Mouse (Mus musculus): ENCODE measurements at regions not wholly inside any gene's neighbourhood (a gene's known extent, or its start where the extent isn't known, plus 50 kb on each side); places are given as distances from the start of the nearest gene placed in this dataset.

DNA sequence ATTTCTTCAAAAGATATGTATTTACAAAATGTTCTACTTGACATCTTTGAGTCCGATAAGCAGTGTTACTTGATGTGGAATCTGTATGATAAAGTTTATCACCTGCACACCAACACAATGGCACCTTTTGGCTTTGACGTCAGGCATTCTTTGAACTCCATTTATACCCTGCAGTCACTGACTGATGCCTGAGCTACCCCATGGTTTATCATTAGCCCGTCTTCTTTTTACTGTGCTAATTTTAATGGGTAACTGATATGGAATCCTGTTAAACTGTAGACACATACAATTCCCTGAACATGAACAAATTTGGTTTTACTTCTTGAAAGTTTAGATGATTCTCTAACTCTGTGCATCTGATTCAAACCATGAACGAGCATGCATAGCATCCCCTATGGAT, 253.8 kb upstream of the Klf6 start:
- no peak overlapping the region for H3K9ac ChIP-seq (ENCODE audit: low read depth, low read length, severe bottlenecking)
- ATAC-seq (ENCODE audit: low FRiP score, low read depth) (no peak), DNase-seq (ENCODE audit: low spot score) (no peak)
- no peaks in the 10 kb centered on the region for H3K36me3 ChIP-seq (ENCODE audit: control insufficient read depth, insufficient read depth, low read length)
- no peak overlapping the region for H3K4me2 ChIP-seq (replicated peaks; ENCODE audit: low read depth, low read length, severe bottlenecking)
- no peak overlapping the region for H3K4me3 ChIP-seq (replicated peaks; ENCODE audit: low read length)
- no peak overlapping the region for H3K27ac ChIP-seq (replicated peaks; ENCODE audit: low read depth, low read length)
- H3K27me3 ChIP-seq (ENCODE audit: control insufficient read depth, insufficient read depth, low read length): no peaks in the 10 kb centered on the region
- H3K4me1 ChIP-seq (ENCODE audit: control insufficient read depth, insufficient read depth, low read length): no peaks in the 10 kb centered on the region
- WGBS: 85% methylated on average over 4 of the region's 4 CpGs
- TF ChIP-seq POLR2A (IDR thresholded peaks at IDR 0.05; ENCODE audit: borderline replicate concordance, extremely low read depth, insufficient read depth, insufficient read length): no peak
- no peaks in the 10 kb centered on the region; the same call in 1 of the 2 replicates for H3K9me3 ChIP-seq (ENCODE audit: control insufficient read depth, low read length)

- Histone ChIP-seq H3K9ac (ENCODE audit: low read depth, low read length, severe bottlenecking) (no peak overlapping the region), H3K4me2 (replicated peaks; ENCODE audit: low read depth, low read length, severe bottlenecking) (no peak overlapping the region), H3K27me3 (ENCODE audit: control insufficient read depth, insufficient read depth, low read length) (no peaks in the 10 kb centered on the region), H3K4me3 (replicated peaks; ENCODE audit: low read length) (no peak overlapping the region), H3K27ac (replicated peaks; ENCODE audit: low read depth, low read length) (no peak overlapping the region), H3K4me1 (ENCODE audit: control insufficient read depth, insufficient read depth, low read length) (no peaks in the 10 kb centered on the region), H3K36me3 (ENCODE audit: control insufficient read depth, insufficient read depth, low read length) (no peaks in the 10 kb centered on the region), H3K9me3 (ENCODE audit: control insufficient read depth, low read length) (no peaks in the 10 kb centered on the region; the same call in 1 of the 2 replicates)
- DNase-seq (ENCODE audit: low spot score): no peak
- ATAC-seq (ENCODE audit: low FRiP score, low read depth): no peak
- TF ChIP-seq POLR2A (IDR thresholded peaks at IDR 0.05; ENCODE audit: borderline replicate concordance, extremely low read depth, insufficient read depth, insufficient read length): no peak
- 82% methylated on average over 7 of the region's 7 CpGs for WGBS
Observed at GRCm38 (mm10) chr13:5614186-5614737, 247.0 kb upstream of the Klf6 start.

DNA sequence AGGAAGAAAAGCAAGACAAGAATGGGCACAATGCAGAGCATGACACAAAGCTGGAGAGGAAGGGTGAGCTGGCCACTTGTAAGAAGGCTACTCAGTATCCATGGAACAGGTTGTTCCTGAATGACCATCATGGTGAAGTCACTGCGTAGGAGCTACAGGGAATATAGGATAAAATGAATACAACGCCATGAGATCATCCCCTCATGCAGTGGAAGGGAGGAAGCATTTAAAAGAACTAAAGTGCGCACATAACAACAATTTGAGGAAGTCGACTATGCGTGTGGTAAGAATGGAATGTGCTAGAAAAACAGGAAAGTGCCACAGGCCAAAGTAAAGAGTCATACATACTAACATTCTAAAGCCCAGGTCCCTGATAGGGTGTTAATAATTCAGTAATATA, 246.4 kb upstream of the Klf6 start:
- no peaks in the 10 kb centered on the region for H3K27me3 ChIP-seq (ENCODE audit: control insufficient read depth, insufficient read depth, low read length)
- DNase-seq (ENCODE audit: low spot score) (no peak), ATAC-seq (ENCODE audit: low FRiP score, low read depth) (no peak)
- no peaks in the 10 kb centered on the region for H3K36me3 ChIP-seq (ENCODE audit: control insufficient read depth, insufficient read depth, low read length)
- no peaks in the 10 kb centered on the region for H3K4me1 ChIP-seq (ENCODE audit: control insufficient read depth, insufficient read depth, low read length)
- H3K4me3 ChIP-seq (replicated peaks; ENCODE audit: low read length): no peak overlapping the region
- WGBS: 77% methylated on average over 5 of the region's 5 CpGs
- H3K27ac ChIP-seq (replicated peaks; ENCODE audit: low read depth, low read length): no peak overlapping the region
- H3K9me3 ChIP-seq (ENCODE audit: control insufficient read depth, low read length): no peaks in the 10 kb centered on the region; the same call in 1 of the 2 replicates
- no peak overlapping the region for H3K9ac ChIP-seq (ENCODE audit: low read depth, low read length, severe bottlenecking)
- TF ChIP-seq POLR2A (IDR thresholded peaks at IDR 0.05; ENCODE audit: borderline replicate concordance, extremely low read depth, insufficient read depth, insufficient read length): no peak
- H3K4me2 ChIP-seq (replicated peaks; ENCODE audit: low read depth, low read length, severe bottlenecking): no peak overlapping the region

GRCm38 (mm10) chr13:5615327-5615726, 246.0 kb upstream of the Klf6 start:
- Histone ChIP-seq H3K36me3 (ENCODE audit: control insufficient read depth, insufficient read depth, low read length) (no peaks in the 10 kb centered on the region), H3K4me2 (replicated peaks; ENCODE audit: low read depth, low read length, severe bottlenecking) (no peak overlapping the region), H3K4me3 (replicated peaks; ENCODE audit: low read length) (no peak overlapping the region), H3K27ac (replicated peaks; ENCODE audit: low read depth, low read length) (no peak overlapping the region), H3K9me3 (ENCODE audit: control insufficient read depth, low read length) (no peaks in the 10 kb centered on the region; the same call in 1 of the 2 replicates), H3K9ac (ENCODE audit: low read depth, low read length, severe bottlenecking) (no peak overlapping the region), H3K4me1 (ENCODE audit: control insufficient read depth, insufficient read depth, low read length) (no peaks in the 10 kb centered on the region), H3K27me3 (ENCODE audit: control insufficient read depth, insufficient read depth, low read length) (no peaks in the 10 kb centered on the region)
- no peak for TF ChIP-seq POLR2A (IDR thresholded peaks at IDR 0.05; ENCODE audit: borderline replicate concordance, extremely low read depth, insufficient read depth, insufficient read length)
- whole genome bisulfite sequencing: 73% methylated on average over 3 of the region's 3 CpGs
- DNase-seq (ENCODE audit: low spot score) (no peak), ATAC-seq (ENCODE audit: low FRiP score, low read depth) (no peak)

GRCm38 (mm10) chr13:5628124-5628523, 233.2 kb upstream of the Klf6 start:
- DNase-seq (ENCODE audit: low spot score) (no peak), ATAC-seq (ENCODE audit: low FRiP score, low read depth) (no peak)
- Histone ChIP-seq H3K4me3 (replicated peaks; ENCODE audit: low read length) (no peak overlapping the region), H3K27ac (replicated peaks; ENCODE audit: low read depth, low read length) (no peak overlapping the region), H3K9me3 (ENCODE audit: control insufficient read depth, low read length) (no peaks in the 10 kb centered on the region), H3K9ac (ENCODE audit: low read depth, low read length, severe bottlenecking) (no peak overlapping the region), H3K4me1 (ENCODE audit: control insufficient read depth, insufficient read depth, low read length) (no peaks in the 10 kb centered on the region), H3K36me3 (ENCODE audit: control insufficient read depth, insufficient read depth, low read length) (no peaks in the 10 kb centered on the region), H3K4me2 (replicated peaks; ENCODE audit: low read depth, low read length, severe bottlenecking) (no peak overlapping the region), H3K27me3 (ENCODE audit: control insufficient read depth, insufficient read depth, low read length) (no peaks in the 10 kb centered on the region)
- 75% methylated on average over 2 of the region's 2 CpGs for WGBS
- no peak for TF ChIP-seq POLR2A (IDR thresholded peaks at IDR 0.05; ENCODE audit: borderline replicate concordance, extremely low read depth, insufficient read depth, insufficient read length)

DNA sequence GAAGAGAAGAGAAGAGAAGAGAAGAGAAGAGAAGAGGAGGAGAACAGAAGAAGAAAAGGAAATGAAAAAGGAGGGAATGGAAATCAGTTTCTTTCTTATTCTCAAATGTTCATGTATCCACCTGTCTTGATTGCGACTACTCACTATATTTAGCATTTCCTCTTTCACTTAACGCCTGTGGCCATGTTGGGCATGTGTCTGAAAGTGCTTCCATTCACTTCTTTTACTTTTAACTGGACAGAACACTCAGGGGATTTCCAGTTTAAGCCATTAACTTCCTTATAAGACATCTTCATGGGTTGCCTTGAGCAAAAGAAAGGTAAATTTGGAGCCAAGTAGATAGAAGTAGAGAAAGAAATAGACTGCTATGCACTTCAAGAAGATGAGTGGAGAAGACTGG, 226.3 kb upstream of the Klf6 start:
- no peaks in the 10 kb centered on the region for H3K36me3 ChIP-seq (ENCODE audit: control insufficient read depth, insufficient read depth, low read length)
- no peak overlapping the region for H3K4me3 ChIP-seq (replicated peaks; ENCODE audit: low read length)
- TF ChIP-seq POLR2A (IDR thresholded peaks at IDR 0.05; ENCODE audit: borderline replicate concordance, extremely low read depth, insufficient read depth, insufficient read length): no peak
- no peaks in the 10 kb centered on the region for H3K4me1 ChIP-seq (ENCODE audit: control insufficient read depth, insufficient read depth, low read length)
- WGBS: 84% methylated on average over 2 of the region's 2 CpGs
- no peak for ATAC-seq (ENCODE audit: low FRiP score, low read depth)
- no peak overlapping the region for H3K4me2 ChIP-seq (replicated peaks; ENCODE audit: low read depth, low read length, severe bottlenecking)
- DNase-seq (ENCODE audit: low spot score): no peak
- no peak overlapping the region for H3K27ac ChIP-seq (replicated peaks; ENCODE audit: low read depth, low read length)
- no peak overlapping the region for H3K9ac ChIP-seq (ENCODE audit: low read depth, low read length, severe bottlenecking)
- H3K27me3 ChIP-seq (ENCODE audit: control insufficient read depth, insufficient read depth, low read length): no peaks in the 10 kb centered on the region
- H3K9me3 ChIP-seq (ENCODE audit: control insufficient read depth, low read length): no peaks in the 10 kb centered on the region

All from limb, embryonic 14.5 days (tissue).